Mouse (Mus musculus): Measurements from ENCODE around the gene Igf2r.

DNA sequence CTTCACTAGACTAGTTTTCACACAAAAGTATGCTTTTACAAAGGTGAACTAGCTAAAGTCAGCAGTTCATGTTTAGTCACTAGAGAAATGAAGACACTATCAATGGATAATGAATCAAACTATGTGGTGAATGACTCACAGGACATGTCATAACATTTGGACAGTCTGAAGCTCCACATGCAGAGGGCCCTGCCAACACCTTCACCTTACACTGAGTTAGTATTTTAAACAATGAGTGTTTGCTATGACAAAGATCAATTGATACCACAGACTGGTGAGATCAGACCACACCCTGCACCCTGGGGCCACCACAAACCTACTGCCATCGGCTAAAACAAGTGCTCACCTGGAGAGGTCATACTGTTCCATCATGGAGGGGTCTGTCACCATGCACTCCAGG is 54.4 kb downstream of the Igf2r start:
- TF ChIP-seq CTCF (conservative IDR thresholded peaks at IDR 0.05; ENCODE audit: low read length), result no peak
- TF ChIP-seq NANOG (IDR thresholded peaks at IDR 0.05; ENCODE audit: borderline replicate concordance, low read length), result no peak
- no peak for TF ChIP-seq POU5F1 (IDR thresholded peaks at IDR 0.05; ENCODE audit: borderline replicate concordance, low read length)
